In genomic region chr1:79704672-79705071, GRCm38 (mm10) we compare ENCODE assay signal across 16 mouse cellular contexts. TPM values are rescaled to one million over a fixed set of nuclear protein-coding genes. Genes with fewer than 3 reads are reported as not detected.
"Had no signal": no experiment of that assay in that cellular context is flagged by ENCODE, and none has a peak within 500 bp of the region (broad histone marks: within the 10 kb centered on the region; RNA-seq: fewer than 3 reads in every experiment).

No protein-coding gene starts in this region.

- H3K4me1 ChIP-seq: neural tube, embryonic 13.5 days; neural tube, embryonic 15.5 days; stomach, embryonic 15.5 days had no signal

- H3K27me3 ChIP-seq: neural tube, embryonic 13.5 days; neural tube, embryonic 15.5 days; stomach, embryonic 15.5 days had no signal

- H3K27ac ChIP-seq: neural tube, embryonic 13.5 days; neural tube, embryonic 15.5 days; stomach, embryonic 15.5 days; stomach, postnatal 0 days had no signal

- DNase-seq: retina, postnatal 1 day; right cerebral cortex, adult 18-20 months; right cerebral cortex, postnatal 14 days; right cerebral cortex, postnatal 25 days; right cerebral cortex, postnatal 4 days; spleen, adult 18-20 months; thymus, adult 18-20 months; thymus, adult 2 months; thymus, postnatal 14 days; thymus, postnatal 25 days; thymus, postnatal 36 days; thymus, postnatal 4 days had no signal

- H3K4me2 ChIP-seq: neural tube, embryonic 13.5 days; neural tube, embryonic 15.5 days; stomach, embryonic 15.5 days had no signal

- H3K9ac ChIP-seq: neural tube, embryonic 13.5 days; neural tube, embryonic 15.5 days; stomach, embryonic 15.5 days had no signal

- H3K4me3 ChIP-seq: neural tube, embryonic 13.5 days; neural tube, embryonic 15.5 days; stomach, embryonic 15.5 days had no signal

- H3K9me3 ChIP-seq: neural tube, embryonic 13.5 days; neural tube, embryonic 15.5 days; stomach, embryonic 15.5 days had no signal

- H3K36me3 ChIP-seq: stomach, embryonic 15.5 days had no signal

RNA-seq across cellular contexts. Expression of gene Ap1s3, which starts 32.9 kb away (rescaled TPM):
- polyA plus RNA-seq: neural tube, embryonic 13.5 days had no signal
